Mouse (Mus musculus) liver, adult 2 months (tissue): ENCODE results near the gene Rnf157.

Experiments
- CTCF ChIP-seq: fragments of 200-500 bp; IDR thresholded peaks from 2 replicates; pipeline ENCODE4 v1.5.1; 2011; ENCODE audit warnings: low read depth, low read length, control low read depth
- POLR2A ChIP-seq: fragments of 200-500 bp; IDR thresholded peaks from 2 replicates; pipeline ENCODE4 v1.6.1; 2011; ENCODE audit warnings: low read length, control low read depth; ENCODE audit not compliant: insufficient read depth; ENCODE audit errors: extremely low read depth

DNA sequence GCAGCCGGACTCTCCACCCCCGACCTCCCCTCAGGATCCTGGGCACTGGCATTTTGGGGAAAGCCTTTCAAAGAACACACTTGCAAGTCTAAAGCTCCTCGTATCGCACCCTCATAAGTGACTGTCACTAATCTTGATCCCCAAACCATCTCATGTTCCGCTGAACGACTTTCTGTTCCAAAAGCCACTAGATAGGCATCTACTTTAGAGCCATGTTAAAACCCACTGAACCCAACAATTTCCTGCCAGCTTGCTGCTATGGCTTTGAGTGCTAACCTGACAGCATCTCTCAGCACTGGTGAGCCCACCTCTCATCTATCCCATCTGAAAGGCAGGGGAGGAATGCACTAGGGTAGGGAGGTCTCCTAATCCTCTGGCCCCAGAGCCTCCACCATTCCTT is 75.3 kb downstream of the Rnf157 start:
- no peak for TF ChIP-seq CTCF
- TF ChIP-seq POLR2A, result no peak
